Mouse (Mus musculus): Measurements from ENCODE around the gene Mterf2. TPM values are rescaled to one million over a fixed set of nuclear protein-coding genes. Genes with fewer than 3 reads are reported as not detected.

Mterf2 gene
- 10.7 and 12.0 TPM in 2 replicates for polyA plus RNA-seq (2015; fragmentation: Nextera tagmentation; extraction: Ambion mirVana)

- 6% methylated on average over 20 of the region's 20 CpGs for WGBS
- H3K36me3 ChIP-seq: no peaks in the 10 kb centered on the region
- no peaks in the 10 kb centered on the region for H3K9me3 ChIP-seq
- H3K4me1 ChIP-seq: peaks cover 13% of the 10 kb centered on the region
- H3K27ac ChIP-seq: peak within 1 kb of the TSS; percentile 39; the same call in 1 of the 2 replicates
- no peaks in the 10 kb centered on the region for H3K27me3 ChIP-seq
- peak; percentile 100 for ATAC-seq (ENCODE audit: borderline replicate concordance, extremely low read depth, low FRiP score, low TSS enrichment)
- H3K4me3 ChIP-seq: peak within 1 kb of the TSS; percentile 64
- H3K4me2 ChIP-seq: peak within 1 kb of the TSS; percentile 66
- peak within 1 kb of the TSS; percentile 61 for H3K9ac ChIP-seq
These were observed at the start of gene Mterf2 for GRCm38 (mm10) chr10:85127395-85128287. Gene Mterf2, minus strand, starts transcription at chr10:85128027.

DNA sequence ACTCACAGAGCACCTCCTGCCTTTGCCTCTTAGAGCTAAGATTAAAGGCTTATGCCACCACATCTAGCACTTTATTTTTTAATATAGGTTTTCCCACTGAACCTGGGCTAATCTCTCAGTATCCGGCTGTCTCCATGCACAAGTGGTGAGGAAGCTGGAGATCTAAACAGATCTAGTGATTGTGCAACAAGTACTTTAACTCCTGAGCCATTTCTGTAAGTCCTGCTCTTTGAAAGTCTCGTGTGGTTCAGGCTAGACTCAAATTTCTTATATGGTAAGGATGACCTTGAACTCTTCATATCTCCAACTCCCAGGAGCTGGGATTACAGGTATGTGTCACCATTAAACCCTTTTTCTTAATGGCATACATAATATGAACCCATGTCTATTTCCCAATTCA is 48.8 kb upstream of the Mterf2 start:
- 49% methylated on average over 2 of the region's 2 CpGs for WGBS
- no peaks in the 10 kb centered on the region for H3K27me3 ChIP-seq
- no peak for ATAC-seq (ENCODE audit: borderline replicate concordance, extremely low read depth, low FRiP score, low TSS enrichment)

GRCm38 (mm10) chr10:85165306-85165705 is 37.5 kb upstream of the Mterf2 start:
- Histone ChIP-seq H3K36me3 (no peaks in the 10 kb centered on the region), H3K4me1 (no peaks in the 10 kb centered on the region), H3K9me3 (no peaks in the 10 kb centered on the region), H3K4me3 (no peak overlapping the region), H3K9ac (no peak overlapping the region), H3K4me2 (no peak overlapping the region), H3K27ac (no peak overlapping the region), H3K27me3 (no peaks in the 10 kb centered on the region)
- 87% methylated on average over 5 of the region's 5 CpGs for WGBS
- ATAC-seq (ENCODE audit: borderline replicate concordance, extremely low read depth, low FRiP score, low TSS enrichment): no peak

More for the DNA sequence above, 48.8 kb upstream of the Mterf2 start:
- H3K36me3 ChIP-seq: no peaks in the 10 kb centered on the region
- no peak overlapping the region for H3K4me2 ChIP-seq
- H3K4me3 ChIP-seq: no peak overlapping the region
- no peak overlapping the region for H3K9ac ChIP-seq
- H3K4me1 ChIP-seq: no peaks in the 10 kb centered on the region
- H3K27ac ChIP-seq: no peak overlapping the region
- no peaks in the 10 kb centered on the region for H3K9me3 ChIP-seq

- no peak for ATAC-seq (ENCODE audit: borderline replicate concordance, extremely low read depth, low FRiP score, low TSS enrichment)
- H3K9ac ChIP-seq: no peak overlapping the region
- no peaks in the 10 kb centered on the region for H3K9me3 ChIP-seq
These were observed 37.0 kb upstream of the Mterf2 start for GRCm38 (mm10) chr10:85164791-85165190.

GRCm38 (mm10) chr10:85161745-85162351 is 34.0 kb upstream of the Mterf2 start:
- no peak overlapping the region for H3K27ac ChIP-seq
- H3K9me3 ChIP-seq: no peaks in the 10 kb centered on the region
- WGBS: 65% methylated on average over 5 of the region's 5 CpGs
- H3K27me3 ChIP-seq: no peaks in the 10 kb centered on the region
- no peak overlapping the region for H3K9ac ChIP-seq
- no peaks in the 10 kb centered on the region for H3K36me3 ChIP-seq
- no peak overlapping the region for H3K4me3 ChIP-seq
- no peak overlapping the region for H3K4me2 ChIP-seq
- no peaks in the 10 kb centered on the region for H3K4me1 ChIP-seq
- ATAC-seq (ENCODE audit: borderline replicate concordance, extremely low read depth, low FRiP score, low TSS enrichment): no peak; the same call in 1 of the 2 replicates

More at GRCm38 (mm10) chr10:85164791-85165190, 37.0 kb upstream of the Mterf2 start:
- Histone ChIP-seq H3K4me1 (no peaks in the 10 kb centered on the region), H3K4me2 (no peak overlapping the region), H3K27me3 (no peaks in the 10 kb centered on the region), H3K4me3 (no peak overlapping the region), H3K27ac (no peak overlapping the region), H3K36me3 (no peaks in the 10 kb centered on the region)
- 93% methylated on average over 13 of the region's 13 CpGs for WGBS

DNA sequence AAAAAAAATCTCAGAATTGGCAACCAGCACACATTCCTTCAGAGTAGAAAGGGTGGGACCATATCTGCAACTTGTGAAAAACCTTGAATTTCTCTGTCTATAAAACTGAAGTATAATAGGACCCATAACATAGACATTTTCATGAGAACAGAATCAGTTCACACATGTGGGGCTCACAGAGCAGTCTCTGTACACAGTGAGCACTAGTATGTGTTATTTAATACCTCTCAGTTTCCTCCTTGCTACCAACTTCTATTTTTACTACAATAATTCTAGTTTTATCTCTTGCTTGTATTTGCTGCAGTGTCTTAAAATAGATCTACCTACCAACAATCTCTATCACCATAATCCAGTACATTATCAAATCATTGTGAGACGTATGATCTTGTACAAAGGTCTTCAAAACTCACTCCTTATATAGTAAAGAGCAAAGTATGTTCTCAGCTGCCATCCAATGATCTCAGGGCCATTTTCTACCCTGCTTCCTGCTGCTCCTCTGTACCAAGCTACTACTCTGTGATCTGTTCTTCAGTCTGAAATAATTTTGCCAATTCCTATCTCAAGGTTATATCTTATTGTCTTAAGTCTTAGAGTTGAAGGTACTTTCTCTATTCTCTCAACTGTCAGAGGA is 32.3 kb upstream of the Mterf2 start:
- Histone ChIP-seq H3K4me1 (no peaks in the 10 kb centered on the region), H3K36me3 (no peaks in the 10 kb centered on the region), H3K9me3 (no peaks in the 10 kb centered on the region), H3K27me3 (no peaks in the 10 kb centered on the region), H3K27ac (no peak overlapping the region), H3K9ac (no peak overlapping the region), H3K4me2 (no peak overlapping the region), H3K4me3 (no peak overlapping the region)
- WGBS: 66% methylated on average over 1 of the region's 1 CpGs
- ATAC-seq (ENCODE audit: borderline replicate concordance, extremely low read depth, low FRiP score, low TSS enrichment): no peak

DNA sequence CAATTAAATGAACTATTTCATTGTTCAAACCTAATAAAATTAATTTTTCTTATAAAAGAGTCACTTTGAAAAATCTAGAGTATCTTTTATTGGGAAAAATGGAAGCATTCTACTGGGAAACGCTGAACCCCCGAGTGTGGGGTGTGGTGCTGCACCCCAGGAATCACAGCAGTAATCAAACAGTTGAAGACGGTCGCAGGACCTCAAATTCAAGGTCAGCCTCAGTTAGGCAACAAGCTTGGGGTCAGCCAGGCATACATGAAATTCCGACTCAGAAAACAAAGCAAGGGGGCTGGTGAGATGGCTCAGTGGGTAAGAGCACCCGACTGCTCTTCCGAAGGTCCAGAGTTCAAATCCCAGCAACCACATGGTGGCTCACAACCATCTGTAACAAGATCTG is 29.6 kb upstream of the Mterf2 start:
- H3K9ac ChIP-seq: no peak overlapping the region
- H3K4me1 ChIP-seq: no peaks in the 10 kb centered on the region
- no peak overlapping the region for H3K4me3 ChIP-seq
- no peak for ATAC-seq (ENCODE audit: borderline replicate concordance, extremely low read depth, low FRiP score, low TSS enrichment)
- H3K9me3 ChIP-seq: no peaks in the 10 kb centered on the region
- no peaks in the 10 kb centered on the region for H3K36me3 ChIP-seq
- no peak overlapping the region for H3K27ac ChIP-seq
- no peaks in the 10 kb centered on the region for H3K27me3 ChIP-seq
- no peak overlapping the region for H3K4me2 ChIP-seq
- 87% methylated on average over 7 of the region's 7 CpGs for WGBS

- 6% methylated on average over 2 of the region's 2 CpGs for WGBS
These were observed 26.4 kb upstream of the Mterf2 start for GRCm38 (mm10) chr10:85154195-85154594.

GRCm38 (mm10) chr10:85149226-85149625 is 21.4 kb upstream of the Mterf2 start:
- Histone ChIP-seq H3K9ac (no peak overlapping the region), H3K4me1 (no peaks in the 10 kb centered on the region), H3K4me3 (no peak overlapping the region), H3K27me3 (no peaks in the 10 kb centered on the region), H3K27ac (no peak overlapping the region), H3K36me3 (peaks cover 20% of the 10 kb centered on the region), H3K4me2 (no peak overlapping the region), H3K9me3 (no peaks in the 10 kb centered on the region)
- 85% methylated on average over 5 of the region's 5 CpGs for WGBS
- ATAC-seq (ENCODE audit: borderline replicate concordance, extremely low read depth, low FRiP score, low TSS enrichment): no peak

More at GRCm38 (mm10) chr10:85154195-85154594, 26.4 kb upstream of the Mterf2 start:
- Histone ChIP-seq H3K9ac (no peak overlapping the region), H3K4me2 (no peak overlapping the region), H3K4me3 (no peak overlapping the region), H3K4me1 (no peaks in the 10 kb centered on the region), H3K27me3 (no peaks in the 10 kb centered on the region), H3K9me3 (no peaks in the 10 kb centered on the region), H3K36me3 (peaks cover 5% of the 10 kb centered on the region; the same call in 1 of the 2 replicates), H3K27ac (no peak overlapping the region)
- no peak for ATAC-seq (ENCODE audit: borderline replicate concordance, extremely low read depth, low FRiP score, low TSS enrichment)

GRCm38 (mm10) chr10:85146282-85146681 is 18.5 kb upstream of the Mterf2 start:
- H3K9ac ChIP-seq: no peak overlapping the region
- ATAC-seq (ENCODE audit: borderline replicate concordance, extremely low read depth, low FRiP score, low TSS enrichment): no peak
- no peaks in the 10 kb centered on the region for H3K4me1 ChIP-seq
- 84% methylated on average over 14 of the region's 14 CpGs for WGBS
- no peaks in the 10 kb centered on the region for H3K27me3 ChIP-seq
- peaks cover 42% of the 10 kb centered on the region for H3K36me3 ChIP-seq
- no peaks in the 10 kb centered on the region for H3K9me3 ChIP-seq
- no peak overlapping the region for H3K4me3 ChIP-seq
- no peak overlapping the region for H3K27ac ChIP-seq
- no peak overlapping the region for H3K4me2 ChIP-seq

DNA sequence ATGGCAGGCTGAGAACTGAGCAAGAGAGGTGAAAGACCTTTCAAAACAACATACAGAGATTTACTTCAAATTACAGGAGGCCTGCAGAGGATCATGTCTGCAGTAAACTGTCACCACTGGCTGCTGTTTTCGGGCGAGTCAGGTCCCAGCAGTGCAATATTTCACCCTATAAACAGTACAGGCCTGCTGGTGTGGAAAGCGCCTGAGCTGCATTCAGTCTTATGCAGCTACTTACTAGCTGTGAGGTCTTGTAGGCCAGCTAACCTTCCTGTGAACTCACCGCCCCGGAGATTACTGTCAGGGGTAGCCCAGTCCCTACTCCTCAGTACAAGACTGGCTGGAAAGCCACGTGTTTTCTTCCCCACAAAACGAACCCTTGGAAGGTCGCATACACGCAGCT is 13.6 kb upstream of the Mterf2 start:
- Histone ChIP-seq H3K4me3 (no peak overlapping the region), H3K27me3 (no peaks in the 10 kb centered on the region), H3K36me3 (peaks cover 27% of the 10 kb centered on the region), H3K4me1 (no peaks in the 10 kb centered on the region), H3K27ac (no peak overlapping the region), H3K9ac (no peak overlapping the region), H3K9me3 (no peaks in the 10 kb centered on the region), H3K4me2 (no peak overlapping the region)
- WGBS: 76% methylated on average over 9 of the region's 9 CpGs
- ATAC-seq (ENCODE audit: borderline replicate concordance, extremely low read depth, low FRiP score, low TSS enrichment): no peak

DNA sequence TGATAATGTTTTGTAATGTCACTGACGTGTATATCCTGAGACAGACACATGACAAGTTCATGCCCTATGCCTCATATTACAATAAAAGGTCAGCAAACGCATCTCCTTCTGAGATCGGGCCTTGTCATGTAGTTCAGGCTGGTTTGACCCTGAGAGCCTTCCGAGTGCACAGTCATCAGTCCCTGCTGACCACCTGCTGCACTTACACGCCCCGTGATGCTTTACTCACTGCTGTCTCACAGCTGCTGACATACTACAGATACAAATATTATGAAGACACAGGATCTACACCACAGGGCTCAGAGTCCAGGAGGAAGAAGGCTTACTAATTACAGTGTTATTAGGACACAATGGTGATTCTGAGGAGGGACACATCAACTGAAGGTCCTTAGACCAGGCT is 8.7 kb upstream of the Mterf2 start:
- WGBS: 84% methylated on average over 6 of the region's 6 CpGs
- no peak overlapping the region for H3K27ac ChIP-seq
- H3K36me3 ChIP-seq: peaks cover under 1% of the 10 kb centered on the region
- no peaks in the 10 kb centered on the region for H3K9me3 ChIP-seq
- H3K4me3 ChIP-seq: no peak overlapping the region
- no peak overlapping the region for H3K4me2 ChIP-seq
- no peak overlapping the region for H3K9ac ChIP-seq
- H3K27me3 ChIP-seq: no peaks in the 10 kb centered on the region
- ATAC-seq (ENCODE audit: borderline replicate concordance, extremely low read depth, low FRiP score, low TSS enrichment): no peak
- no peaks in the 10 kb centered on the region for H3K4me1 ChIP-seq

Measured in lung, embryonic 15.5 days (tissue).